Mouse (Mus musculus) thymus, adult 18-20 months (tissue): ENCODE results near the gene Ndufa10.
"Not testable (repeated sequence)": the region's sequence is repeated elsewhere in the genome, so short reads cannot be mapped to it uniquely, and the experiment has no call there.

Experiments used
- DNase-seq, 2 experiments: peaks; one replicate each; pipeline ENCODE4 v3.0.0; 2022; ENCODE audit warnings: mixed read lengths in 2 of 2

The Ndufa10 gene

GRCm38 (mm10) chr1:92473165-92474041 lies at the start of gene Ndufa10:
Ndufa10 (minus strand) TSS chr1:92473860.
- DNase-seq, result peak; percentile 81

GRCm38 (mm10) chr1:92521376-92521775 lies 47.7 kb upstream of the Ndufa10 start:
- DNase-seq, result no peak

GRCm38 (mm10) chr1:92519046-92519445 lies 45.4 kb upstream of the Ndufa10 start:
- DNase-seq, result no peak

GRCm38 (mm10) chr1:92518561-92518960 lies 44.9 kb upstream of the Ndufa10 start, which contains the start of gene Olfr1414:
Olfr1414 (minus strand) TSS chr1:92518661.
- DNase-seq, result no peak

- no peak for DNase-seq
Observed at GRCm38 (mm10) chr1:92515390-92515789, 41.7 kb upstream of the Ndufa10 start.

- DNase-seq, result not testable (repeated sequence)
Observed at GRCm38 (mm10) chr1:92511646-92512045, 38.0 kb upstream of the Ndufa10 start.

GRCm38 (mm10) chr1:92496001-92496400 lies 22.3 kb upstream of the Ndufa10 start, which contains the start of gene Olfr1415:
Olfr1415 (minus strand) TSS chr1:92496101.
- no peak for DNase-seq

GRCm38 (mm10) chr1:92485013-92485412 lies 11.4 kb upstream of the Ndufa10 start, which contains the start of gene Olfr1416:
Olfr1416 (minus strand) TSS chr1:92485113.
- no peak for DNase-seq

GRCm38 (mm10) chr1:92474066-92474578 lies 462 bp upstream of the Ndufa10 start:
- no peak for DNase-seq

- DNase-seq, result no peak
Observed at GRCm38 (mm10) chr1:92468891-92469290, 4.8 kb downstream of the Ndufa10 start.

GRCm38 (mm10) chr1:92458416-92458815 lies 15.2 kb downstream of the Ndufa10 start:
- no peak for DNase-seq

GRCm38 (mm10) chr1:92457758-92458157 lies 15.9 kb downstream of the Ndufa10 start:
- DNase-seq, result no peak

- no peak for DNase-seq
Observed at GRCm38 (mm10) chr1:92453751-92454445, 19.8 kb downstream of the Ndufa10 start.

GRCm38 (mm10) chr1:92448293-92448692 lies 25.4 kb downstream of the Ndufa10 start:
- no peak for DNase-seq

- DNase-seq, result no peak
Observed at GRCm38 (mm10) chr1:92441453-92442063, 32.1 kb downstream of the Ndufa10 start.

GRCm38 (mm10) chr1:92440066-92440750 lies 33.5 kb downstream of the Ndufa10 start:
- DNase-seq, result no peak

- no peak for DNase-seq
Observed at GRCm38 (mm10) chr1:92437678-92438271, 35.9 kb downstream of the Ndufa10 start.

- DNase-seq, result no peak
Observed at GRCm38 (mm10) chr1:92436831-92437321, 36.8 kb downstream of the Ndufa10 start.

- no peak for DNase-seq
Observed at GRCm38 (mm10) chr1:92434986-92435385, 38.7 kb downstream of the Ndufa10 start.

GRCm38 (mm10) chr1:92432791-92433190 lies 40.9 kb downstream of the Ndufa10 start:
- no peak for DNase-seq

GRCm38 (mm10) chr1:92432098-92432497 lies 41.6 kb downstream of the Ndufa10 start:
- DNase-seq, result no peak

GRCm38 (mm10) chr1:92431420-92431819 lies 42.2 kb downstream of the Ndufa10 start:
- no peak for DNase-seq
